Mouse (Mus musculus) C2C12 (cell line): ENCODE measurements around the gene Casq1. TPM values are rescaled to one million over a fixed set of nuclear protein-coding genes. Genes with fewer than 3 reads are reported as not detected.
"Not testable (repeated sequence)": the region's sequence is repeated elsewhere in the genome, so short reads cannot be mapped to it uniquely, and the experiment has no call there.

Source experiments
- H3K27me3 ChIP-seq: one replicate; pipeline ENCODE4 v1.6.1; 2011; ENCODE audit not compliant: control insufficient read depth, insufficient read depth, insufficient read length
- H3K36me3 ChIP-seq: one replicate; pipeline ENCODE4 v1.6.1; 2011; ENCODE audit not compliant: control insufficient read depth, insufficient read depth
- H3K4me3 ChIP-seq: one replicate; pipeline ENCODE4 v1.5.1; 2011; ENCODE audit warnings: mild to moderate bottlenecking, control low read depth; ENCODE audit not compliant: poor library complexity, insufficient read depth, severe bottlenecking
- H3K79me2 ChIP-seq: one replicate; pipeline ENCODE4 v1.6.1; 2011; ENCODE audit not compliant: control insufficient read depth, insufficient read depth
- H3K79me3 ChIP-seq: one replicate; pipeline ENCODE4 v1.6.1; 2011; ENCODE audit warnings: low read depth, control low read depth
- H3ac ChIP-seq: one replicate; pipeline ENCODE3; 2011; ENCODE audit warnings: low read depth; ENCODE audit not compliant: control insufficient read depth, insufficient read length
- CEBPB ChIP-seq: IDR thresholded peaks from one replicate; pipeline ENCODE4 v1.6.1; 2011; ENCODE audit warnings: low read depth, mild to moderate bottlenecking, control low read depth, moderate library complexity
- CTCF ChIP-seq: IDR thresholded peaks from one replicate; pipeline ENCODE4 v1.5.1; 2011; ENCODE audit not compliant: control insufficient read depth, insufficient read depth, insufficient read length
- FOSL1 ChIP-seq: IDR thresholded peaks from one replicate; pipeline ENCODE4 v1.8.0; 2011; ENCODE audit warnings: mild to moderate bottlenecking, low read length; ENCODE audit not compliant: poor library complexity, insufficient read depth, severe bottlenecking
- MAX ChIP-seq: IDR thresholded peaks from one replicate; pipeline ENCODE4 v1.6.1; 2011; ENCODE audit warnings: mild to moderate bottlenecking, control low read depth
- MYOD1 ChIP-seq: IDR thresholded peaks from one replicate; pipeline ENCODE4 v1.6.1; 2011; ENCODE audit warnings: low read depth; ENCODE audit not compliant: control insufficient read depth, insufficient read length
- MYOG ChIP-seq: IDR thresholded peaks from one replicate; pipeline ENCODE4 v1.6.1; 2011; ENCODE audit not compliant: control insufficient read depth, insufficient read length; ENCODE audit errors: extremely low read depth
- USF1 ChIP-seq: IDR thresholded peaks from one replicate; pipeline ENCODE4 v1.6.1; 2011; ENCODE audit warnings: low read depth, mild to moderate bottlenecking, control low read depth, moderate library complexity
- long read RNA-seq, 2 experiments: library from polyadenylated mRNA; unstranded; transcript quantifications; one replicate each; pipeline ENCODE4 v2.0.0; 2019 to 2020
- polyA plus RNA-seq: library from polyadenylated mRNA; unstranded; fragments of >200 nt; fragmentation: generic; extraction: Trizol; gene quantifications from one replicate; pipeline ENCODE4 v1.2.1, GENCODE M21; 2012; ENCODE audit warnings: missing spikeins

Gene Casq1
- polyA plus RNA-seq: 0.12 TPM
- long read RNA-seq, experiment 1, partial matches to known transcripts: 0 of 1 reads
- long read RNA-seq, experiment 1, other reads (novel, unspliced or antisense): 0 of 1 reads
- long read RNA-seq, experiment 2: 0 reads

GRCm38 (mm10) chr1:172219451-172220406, at the start of gene Casq1:
Gene Casq1, minus strand, starts transcription at chr1:172219868.
- no peaks in the 10 kb centered on the region for H3K36me3 ChIP-seq
- H3ac ChIP-seq: no peak within 1 kb of the TSS
- H3K79me3 ChIP-seq: no peaks in the 10 kb centered on the region
- H3K79me2 ChIP-seq: no peaks in the 10 kb centered on the region
- no peak within 1 kb of the TSS for H3K4me3 ChIP-seq
- H3K27me3 ChIP-seq: no peaks in the 10 kb centered on the region
- TF ChIP-seq CEBPB (no peak), CTCF (no peak), MYOG (no peak), USF1 (no peak), FOSL1 (no peak), MYOD1 (no peak), MAX (no peak)

GRCm38 (mm10) chr1:172261477-172262078, 41.9 kb upstream of the Casq1 start, which contains the start of gene Igsf8:
Gene Igsf8, plus strand, starts transcription at chr1:172261641.
- no peaks in the 10 kb centered on the region for H3K79me3 ChIP-seq
- TF ChIP-seq CEBPB: no peak
- TF ChIP-seq FOSL1: no peak
- TF ChIP-seq USF1: no peak
- no peaks in the 10 kb centered on the region for H3K79me2 ChIP-seq
- no peak within 1 kb of the TSS for H3K4me3 ChIP-seq
- H3K27me3 ChIP-seq: no peaks in the 10 kb centered on the region
- H3ac ChIP-seq: no peak within 1 kb of the TSS
- no peaks in the 10 kb centered on the region for H3K36me3 ChIP-seq

- Histone ChIP-seq H3K79me3 (no peaks in the 10 kb centered on the region), H3K27me3 (no peaks in the 10 kb centered on the region), H3K79me2 (no peaks in the 10 kb centered on the region), H3K4me3 (no peak within 1 kb of the TSS), H3K36me3 (no peaks in the 10 kb centered on the region), H3ac (no peak within 1 kb of the TSS)
- no peak for TF ChIP-seq CTCF
- no peak for TF ChIP-seq USF1
- TF ChIP-seq MYOD1: no peak
- TF ChIP-seq CEBPB: no peak
- TF ChIP-seq FOSL1: no peak
- no peak for TF ChIP-seq MAX
- TF ChIP-seq MYOG: no peak
These were observed 38.6 kb upstream of the Casq1 start, which contains the start of gene Atp1a4 for GRCm38 (mm10) chr1:172258314-172258713. Gene Atp1a4, minus strand, starts transcription at chr1:172258414.

- Histone ChIP-seq H3K79me3 (no peaks in the 10 kb centered on the region), H3K36me3 (no peaks in the 10 kb centered on the region), H3K79me2 (no peaks in the 10 kb centered on the region), H3ac (no peak overlapping the region), H3K4me3 (no peak overlapping the region), H3K27me3 (no peaks in the 10 kb centered on the region)
- TF ChIP-seq MAX: no peak
- TF ChIP-seq CTCF: peak; percentile 33
These were observed 28.0 kb upstream of the Casq1 start for GRCm38 (mm10) chr1:172247679-172248078.

GRCm38 (mm10) chr1:172247216-172247615, 27.5 kb upstream of the Casq1 start:
- Histone ChIP-seq H3K79me2 (no peaks in the 10 kb centered on the region), H3K4me3 (no peak overlapping the region), H3K27me3 (no peaks in the 10 kb centered on the region), H3K79me3 (no peaks in the 10 kb centered on the region), H3K36me3 (no peaks in the 10 kb centered on the region), H3ac (no peak overlapping the region)
- TF ChIP-seq USF1 (no peak), CEBPB (no peak), MYOG (no peak), CTCF (no peak), MYOD1 (no peak), MAX (no peak), FOSL1 (no peak)

- H3K4me3 ChIP-seq, H3K27me3 ChIP-seq, H3K36me3 ChIP-seq, H3ac ChIP-seq, H3K79me2 ChIP-seq, H3K79me3 ChIP-seq: not testable (repeated sequence)
These were observed 25.0 kb upstream of the Casq1 start for GRCm38 (mm10) chr1:172244645-172245044.
